Mouse (Mus musculus): ENCODE measurements around the gene Anks3.

Anks3 gene

DNA sequence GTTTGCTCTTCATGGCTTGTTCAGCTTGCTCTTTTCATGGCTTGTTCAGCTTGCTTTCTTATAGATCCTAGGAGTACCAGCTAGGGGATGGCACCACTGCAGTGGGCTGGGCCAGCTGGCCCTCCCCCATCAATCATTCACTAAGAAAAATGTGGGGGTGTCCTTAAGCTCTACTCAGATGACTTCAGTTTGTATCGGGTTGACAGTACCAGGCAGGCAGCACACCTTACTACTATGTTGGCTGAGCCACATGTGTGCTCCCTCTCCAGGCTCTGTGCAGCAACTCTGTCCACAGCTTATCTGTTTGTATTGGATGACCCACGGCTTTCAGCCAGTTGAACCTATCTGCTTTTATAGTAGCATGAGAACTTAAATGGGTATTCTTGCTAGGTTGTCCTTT, 35.5 kb downstream of the Anks3 start:
- no peak for DNase-seq (ENCODE audit: low read depth, low spot score)

DNA sequence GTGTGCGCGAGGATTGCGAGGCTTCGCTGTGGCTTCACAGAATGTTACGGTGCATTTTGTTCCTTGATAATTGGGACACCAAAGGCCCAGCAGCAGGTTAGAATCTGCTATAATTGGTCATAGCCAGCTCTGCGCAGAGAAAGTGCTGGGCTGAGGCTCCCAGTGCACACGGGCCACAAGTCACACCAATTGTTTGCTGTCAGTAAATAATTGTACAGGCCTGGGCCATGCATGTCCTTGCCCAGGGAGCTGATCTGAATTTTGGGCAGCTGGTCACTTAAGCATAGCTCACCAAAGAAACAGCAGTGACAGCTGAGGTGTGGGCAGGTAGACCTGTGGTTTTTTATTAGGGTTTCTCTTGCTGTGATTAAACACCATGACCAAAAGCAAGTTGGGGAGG, 36.0 kb downstream of the Anks3 start:
- DNase-seq (ENCODE audit: low read depth, low spot score) = no peak

- no peak for DNase-seq (ENCODE audit: low read depth, low spot score)
Observed at GRCm38 (mm10) chr16:4923996-4924395, 40.0 kb downstream of the Anks3 start.

DNA sequence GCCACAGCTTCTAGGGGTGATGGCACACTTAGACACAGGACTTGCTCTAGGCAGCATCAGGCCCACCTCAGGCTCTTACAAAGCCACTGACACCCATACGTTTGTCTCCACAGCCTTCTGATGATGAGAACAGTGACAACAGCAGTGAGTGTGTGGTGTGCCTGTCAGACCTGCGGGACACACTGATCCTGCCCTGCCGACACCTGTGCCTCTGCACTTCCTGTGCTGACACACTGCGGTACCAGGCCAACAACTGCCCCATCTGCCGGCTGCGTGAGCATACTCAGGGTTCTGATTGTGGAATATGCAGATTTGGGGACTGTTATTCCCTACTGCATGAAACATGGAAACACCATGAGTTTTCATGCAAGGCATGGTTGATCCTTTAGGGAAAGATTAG, 41.5 kb downstream of the Anks3 start:
- DNase-seq (ENCODE audit: low read depth, low spot score) = no peak

DNA sequence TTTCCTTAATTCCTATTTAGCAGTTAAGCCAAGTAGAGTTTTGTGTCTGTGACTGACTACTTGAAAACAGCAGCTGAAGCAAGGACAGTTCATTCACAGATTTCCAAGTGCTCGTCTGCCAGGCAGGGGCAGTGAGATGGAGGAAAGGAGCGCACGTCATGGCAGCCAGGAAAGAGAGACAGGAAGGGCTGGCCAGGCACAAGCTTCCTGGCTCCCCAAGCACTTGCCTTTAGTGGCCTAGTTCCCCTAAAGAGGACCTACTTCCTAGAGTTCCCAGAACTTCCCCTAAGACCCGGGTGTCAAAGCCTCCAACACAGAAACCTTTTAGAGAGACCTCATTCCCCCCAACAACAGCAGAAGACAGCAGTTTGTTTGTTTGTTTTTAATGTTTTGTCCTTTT, 43.4 kb downstream of the Anks3 start:
- no peak for DNase-seq (ENCODE audit: low read depth, low spot score)

DNA sequence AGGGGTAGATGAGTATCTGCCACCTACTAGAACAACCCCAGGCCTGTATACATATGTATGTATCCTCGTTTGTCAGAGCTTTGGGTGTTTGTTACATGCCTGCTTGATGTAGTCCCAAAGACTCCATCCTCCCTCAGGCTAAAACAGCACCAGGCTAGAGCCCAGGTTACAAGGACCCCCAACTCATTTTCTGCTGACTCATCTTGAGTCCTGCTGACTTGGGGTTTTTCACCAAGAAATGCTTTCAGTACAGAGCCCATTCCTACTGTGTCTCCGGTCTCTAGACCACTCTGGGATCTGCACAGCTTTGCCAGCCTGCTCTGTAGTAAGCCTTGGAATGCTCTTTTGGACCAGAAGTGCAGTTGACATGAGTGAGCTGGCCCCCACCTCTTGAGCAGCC, 47.4 kb downstream of the Anks3 start:
- no peak for DNase-seq (ENCODE audit: low read depth, low spot score)

GRCm38 (mm10) chr16:4915931-4916330, 48.1 kb downstream of the Anks3 start:
- no peak for DNase-seq (ENCODE audit: low read depth, low spot score)

- peak; percentile 94 for DNase-seq (ENCODE audit: low read depth, low spot score)
Observed at GRCm38 (mm10) chr16:4913783-4914735, 49.9 kb downstream of the Anks3 start.

GRCm38 (mm10) chr16:4912907-4913782, 50.9 kb downstream of the Anks3 start:
- DNase-seq (ENCODE audit: low read depth, low spot score) = peak; percentile 76

DNA sequence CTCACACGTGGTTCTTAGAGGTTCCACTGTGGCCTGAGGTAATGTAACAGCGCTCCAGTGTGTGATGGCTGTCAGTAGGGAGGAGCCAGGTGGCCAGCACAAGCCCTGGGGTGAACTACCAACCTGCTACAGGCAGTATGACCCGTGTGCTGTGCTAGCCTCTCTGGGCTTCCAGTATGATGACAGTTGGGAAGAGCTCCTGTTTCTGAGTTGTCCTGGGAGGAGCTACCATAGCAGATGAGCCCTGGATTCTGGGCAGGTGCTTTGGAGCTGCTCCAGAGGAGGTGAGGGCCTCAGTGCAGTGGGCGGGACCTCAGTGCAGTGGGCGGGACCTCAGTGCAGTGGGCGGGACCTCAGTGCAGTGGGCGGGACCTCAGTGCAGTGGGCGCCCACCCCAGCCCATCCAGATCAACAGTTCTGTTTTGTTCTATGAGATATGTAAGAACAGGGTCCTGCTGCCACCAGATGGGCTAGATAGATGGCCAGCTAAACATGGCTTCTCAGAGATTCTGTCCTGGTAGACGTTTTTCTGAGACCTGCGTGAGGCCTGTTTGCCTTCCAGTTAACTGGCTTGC, 51.8 kb downstream of the Anks3 start:
- no peak for DNase-seq (ENCODE audit: low read depth, low spot score)

- DNase-seq (ENCODE audit: low read depth, low spot score) = no peak
Observed at GRCm38 (mm10) chr16:4910758-4911157, 53.2 kb downstream of the Anks3 start.

DNA sequence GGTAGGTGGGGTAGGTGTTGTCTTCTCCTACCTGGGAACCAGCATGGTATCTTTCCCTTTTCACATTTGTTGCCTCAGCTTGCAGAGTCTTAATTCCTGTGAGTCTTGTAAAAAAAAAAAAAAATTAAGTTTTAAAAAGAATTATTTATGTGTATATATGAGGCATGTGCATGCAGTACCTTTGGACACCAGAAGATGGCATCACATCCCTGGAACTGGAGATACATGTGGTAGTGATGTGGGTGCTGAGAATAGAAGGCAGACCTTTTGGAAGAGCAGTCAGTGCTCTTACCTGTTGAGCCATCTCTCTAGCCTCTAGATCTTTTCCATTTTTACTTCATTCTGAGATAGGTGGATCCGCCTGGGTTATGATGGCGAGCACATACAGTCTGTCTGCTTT, 54.3 kb downstream of the Anks3 start:
- DNase-seq (ENCODE audit: low read depth, low spot score) = no peak

DNA sequence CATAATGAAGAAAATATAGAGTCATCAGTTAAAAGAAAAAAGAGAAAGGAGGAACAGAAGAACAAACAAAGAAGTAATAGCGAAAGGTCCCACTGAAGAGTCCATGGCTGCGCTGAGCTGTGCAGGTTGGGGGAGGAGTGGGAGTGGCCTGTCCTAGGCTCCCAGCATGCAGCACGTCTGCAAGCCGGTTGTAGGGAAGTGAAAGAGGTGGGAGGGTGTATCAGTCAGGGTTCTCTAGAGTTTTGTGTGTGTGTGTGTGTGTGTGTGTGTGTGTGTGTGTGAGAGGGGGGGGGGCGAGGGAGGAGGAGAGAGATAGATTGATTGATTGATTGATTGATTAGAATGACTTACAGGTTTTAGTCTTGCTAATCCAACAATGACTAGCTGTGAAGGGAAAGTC, 56.0 kb downstream of the Anks3 start:
- DNase-seq (ENCODE audit: low read depth, low spot score) = peak; percentile 63

GRCm38 (mm10) chr16:4907386-4907785, 56.6 kb downstream of the Anks3 start:
- peak; percentile 83 for DNase-seq (ENCODE audit: low read depth, low spot score)

DNA sequence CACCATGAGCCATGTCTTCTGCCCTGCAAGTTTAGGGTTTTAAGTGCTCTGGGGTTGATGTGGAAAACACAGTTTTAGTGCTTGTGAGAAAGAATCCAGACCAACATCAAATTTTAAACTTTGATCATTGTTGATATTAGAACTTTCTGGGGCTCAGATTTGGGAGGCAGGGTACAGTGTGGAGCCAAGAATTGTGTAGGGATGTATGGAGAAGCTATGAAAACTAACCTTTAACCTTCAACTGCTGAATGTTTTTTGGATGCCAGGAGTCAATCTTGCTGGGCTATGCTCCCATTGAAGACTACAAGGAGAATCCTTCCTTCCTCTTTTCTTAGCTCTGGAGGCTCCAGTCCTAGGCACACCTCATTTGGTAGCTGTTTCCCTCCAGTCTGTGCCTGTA, 57.4 kb downstream of the Anks3 start:
- DNase-seq (ENCODE audit: low read depth, low spot score) = no peak

DNA sequence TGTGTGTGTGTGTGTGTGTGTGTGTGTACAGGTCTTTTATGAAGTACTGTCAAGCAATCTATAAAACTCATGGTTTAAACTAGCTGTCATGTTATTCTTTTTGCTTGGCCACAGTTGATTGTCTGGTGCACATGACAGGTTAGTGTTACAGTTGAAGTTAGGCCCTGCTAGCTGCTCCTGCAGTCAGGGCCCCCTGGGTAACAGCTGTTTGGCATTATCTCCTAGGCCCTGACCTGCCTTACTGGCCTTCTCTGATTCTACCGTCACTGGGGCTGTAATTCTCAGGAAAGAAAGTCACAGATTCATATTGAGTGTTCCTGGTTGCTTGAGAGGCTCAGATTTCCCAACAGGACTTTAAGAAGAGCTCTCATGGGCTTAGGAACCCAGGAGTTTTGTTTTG, 58.4 kb downstream of the Anks3 start:
- DNase-seq (ENCODE audit: low read depth, low spot score) = no peak

- no peak for DNase-seq (ENCODE audit: low read depth, low spot score)
Observed at GRCm38 (mm10) chr16:4904878-4905277, 59.1 kb downstream of the Anks3 start.

DNA sequence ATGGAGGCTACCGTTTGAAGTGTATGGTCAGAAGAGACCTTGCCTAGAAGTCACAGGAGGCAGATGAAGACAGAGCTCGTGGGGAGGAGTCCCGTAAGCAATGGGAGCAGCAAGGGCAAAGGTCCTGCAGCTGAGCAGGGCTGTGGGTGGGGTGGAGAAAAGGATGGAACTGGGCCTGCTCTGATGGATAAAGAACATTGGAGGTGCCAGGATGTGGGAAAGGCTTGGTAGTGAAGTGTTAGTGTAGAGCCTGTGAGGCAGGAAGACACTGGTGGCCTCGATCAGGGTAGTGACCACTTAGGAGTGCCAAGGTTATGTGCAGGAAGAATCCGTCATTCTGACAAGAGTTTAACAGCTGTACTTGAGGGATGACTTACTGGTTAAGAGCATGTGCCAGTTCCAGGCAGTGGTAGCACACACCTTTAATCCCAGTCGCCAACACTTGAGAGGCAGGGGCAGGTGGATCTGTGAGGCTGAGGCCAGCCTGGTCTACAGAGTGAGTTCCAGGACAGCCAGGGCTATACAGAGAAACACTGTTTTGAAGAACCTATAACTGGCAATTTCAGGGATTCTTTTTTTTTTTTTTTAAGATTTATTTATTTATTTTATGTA, 60.4 kb downstream of the Anks3 start:
- DNase-seq (ENCODE audit: low read depth, low spot score) = no peak

DNA sequence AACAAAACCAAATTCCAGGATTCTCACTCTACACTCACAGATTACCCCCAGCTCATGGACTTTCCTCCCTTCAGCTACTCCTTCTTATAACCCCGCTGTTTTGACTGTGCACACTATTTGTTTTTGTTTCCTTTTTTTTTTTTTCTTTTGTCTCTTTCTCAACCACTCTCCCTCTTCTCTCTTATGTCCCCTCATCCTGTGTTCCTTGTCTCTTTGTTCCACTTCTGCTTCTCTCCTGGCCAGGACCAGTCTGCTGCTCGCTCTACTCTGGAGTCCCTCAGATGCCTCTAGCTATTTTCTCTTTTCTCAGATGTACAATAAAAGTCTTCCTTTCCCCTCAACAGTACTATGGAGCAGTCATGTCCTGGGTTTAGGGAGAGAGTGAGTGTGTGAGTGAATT, 61.6 kb downstream of the Anks3 start:
- no peak for DNase-seq (ENCODE audit: low read depth, low spot score)

DNA sequence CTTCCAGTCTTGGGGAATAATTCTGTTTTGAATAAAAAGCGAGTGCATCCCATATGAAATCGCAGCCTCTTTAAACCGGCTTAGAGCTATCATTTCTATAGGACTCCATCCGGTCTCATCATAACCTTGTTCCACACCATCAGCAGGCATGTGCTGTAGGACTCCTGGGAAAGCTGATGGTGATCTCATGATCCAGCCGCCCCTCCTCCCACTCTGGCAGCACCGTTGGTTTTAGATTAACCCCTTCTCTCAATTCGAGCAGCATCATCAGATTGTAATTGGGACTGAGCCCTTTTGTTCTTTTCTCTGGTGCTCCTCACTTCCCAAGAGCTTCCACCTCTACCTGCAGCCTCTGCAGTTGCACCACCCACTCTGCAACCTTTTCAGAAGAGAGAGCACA, 62.8 kb downstream of the Anks3 start:
- no peak for DNase-seq (ENCODE audit: low read depth, low spot score)

- DNase-seq (ENCODE audit: low read depth, low spot score) = no peak
Observed at GRCm38 (mm10) chr16:4899711-4900110, 64.3 kb downstream of the Anks3 start.

GRCm38 (mm10) chr16:4898881-4899280, 65.1 kb downstream of the Anks3 start:
- no peak for DNase-seq (ENCODE audit: low read depth, low spot score)

Measured in brain, adult 2 months (tissue).